Mouse (Mus musculus): ENCODE results near the gene Tsr1.

GRCm38 (mm10) chr11:74957600-74957999 lies 59.7 kb downstream of the Tsr1 start:
- TF ChIP-seq GATA1 (IDR thresholded peaks at IDR 0.05; ENCODE audit: borderline replicate concordance, low read length), result no peak
- TF ChIP-seq FLI1 (IDR thresholded peaks at IDR 0.05; ENCODE audit: low read length), result no peak

All from megakaryocyte, embryonic 14.5 days (primary cell).